Mouse (Mus musculus) yolk sac, embryonic 10.5 days (tissue): ENCODE measurements at regions not wholly inside any gene's neighbourhood (a gene's known extent, or its start where the extent isn't known, plus 50 kb on each side); places are given as distances from the start of the nearest gene placed in this dataset.

Experiments
- DNase-seq: peaks from one replicate; pipeline ENCODE4 v3.0.0-alpha.2; 2017; ENCODE audit warnings: low spot score

- DNase-seq = no peak
Observed at GRCm38 (mm10) chr2:170294657-170295056, 133.0 kb downstream of the Bcas1 start.

GRCm38 (mm10) chr2:170291841-170292655, 135.6 kb downstream of the Bcas1 start:
- DNase-seq = no peak

GRCm38 (mm10) chr2:170289378-170289960, 138.2 kb downstream of the Bcas1 start:
- DNase-seq = no peak

GRCm38 (mm10) chr2:170288787-170289186, 138.9 kb downstream of the Bcas1 start:
- no peak for DNase-seq

- DNase-seq = no peak
Observed at GRCm38 (mm10) chr2:170288196-170288595, 139.4 kb downstream of the Bcas1 start.

GRCm38 (mm10) chr2:170287301-170287885, 139.5 kb upstream of the Zfp217 start:
- peak; percentile 61 for DNase-seq

- no peak for DNase-seq
Observed at GRCm38 (mm10) chr2:170286773-170287172, 138.9 kb upstream of the Zfp217 start.

- DNase-seq = no peak
Observed at GRCm38 (mm10) chr2:170282463-170282862, 134.6 kb upstream of the Zfp217 start.

- peak; percentile 59 for DNase-seq
Observed at GRCm38 (mm10) chr2:170281311-170282008, 133.6 kb upstream of the Zfp217 start.

GRCm38 (mm10) chr2:170280733-170281132, 132.8 kb upstream of the Zfp217 start:
- no peak for DNase-seq

GRCm38 (mm10) chr2:170277896-170278295, 130.0 kb upstream of the Zfp217 start:
- DNase-seq = no peak

GRCm38 (mm10) chr2:170277182-170277767, 129.4 kb upstream of the Zfp217 start:
- no peak for DNase-seq

GRCm38 (mm10) chr2:170275687-170276086, 127.8 kb upstream of the Zfp217 start:
- no peak for DNase-seq

GRCm38 (mm10) chr2:170269926-170270577, 122.1 kb upstream of the Zfp217 start:
- DNase-seq = no peak

GRCm38 (mm10) chr2:170268080-170268479, 120.2 kb upstream of the Zfp217 start:
- no peak for DNase-seq

- DNase-seq = no peak
Observed at GRCm38 (mm10) chr2:170267152-170267551, 119.2 kb upstream of the Zfp217 start.

GRCm38 (mm10) chr2:170266407-170267101, 118.7 kb upstream of the Zfp217 start:
- no peak for DNase-seq

GRCm38 (mm10) chr2:170263594-170263993, 115.7 kb upstream of the Zfp217 start:
- DNase-seq = no peak

- no peak for DNase-seq
Observed at GRCm38 (mm10) chr2:170261191-170261590, 113.3 kb upstream of the Zfp217 start.

- DNase-seq = no peak
Observed at GRCm38 (mm10) chr2:170259662-170260457, 112.0 kb upstream of the Zfp217 start.
